Mouse (Mus musculus): ENCODE data around the gene Rab14. TPM values are rescaled to one million over a fixed set of nuclear protein-coding genes. Genes with fewer than 3 reads are reported as not detected.

Gene Rab14
- polyA plus RNA-seq, 1 experiment from 2014 or later, result 364 TPM

DNA sequence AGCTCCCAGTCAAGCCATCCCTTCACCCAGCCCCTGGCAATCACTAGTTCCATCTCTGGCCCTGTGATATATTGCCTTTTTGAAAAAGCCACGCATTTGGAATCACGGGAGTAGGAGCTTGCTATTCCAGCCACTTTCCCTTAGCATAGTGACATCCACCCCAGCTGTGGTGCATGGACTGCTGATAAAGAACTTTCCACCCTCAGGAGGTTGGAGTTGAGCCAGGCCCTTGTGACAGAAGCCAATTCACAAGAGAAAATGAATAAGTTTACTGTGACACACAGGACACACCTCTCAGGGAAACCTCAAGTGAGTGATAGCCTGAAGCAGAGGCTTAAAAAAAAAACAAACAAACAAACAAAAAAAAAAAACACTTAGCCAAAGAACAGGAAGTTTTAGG is 31.0 kb upstream of the Rab14 start:
- H3K4me3 ChIP-seq (ENCODE audit: low read depth, low read length), result no peak overlapping the region
- no peaks in the 10 kb centered on the region for H3K4me1 ChIP-seq (replicated peaks; ENCODE audit: control insufficient read depth, insufficient read depth, low read length)
- H3K27me3 ChIP-seq (replicated peaks; ENCODE audit: control insufficient read depth, insufficient read depth, low read length), result no peaks in the 10 kb centered on the region
- H3K9ac ChIP-seq (ENCODE audit: low read depth, low read length), result no peak overlapping the region
- H3K9me3 ChIP-seq (ENCODE audit: control insufficient read depth), result no peaks in the 10 kb centered on the region
- H3K27ac ChIP-seq (ENCODE audit: low read depth, low read length), result no peak overlapping the region
- ATAC-seq, result no peak
- H3K36me3 ChIP-seq (ENCODE audit: control insufficient read depth, insufficient read depth), result no peaks in the 10 kb centered on the region
- WGBS, result 21% methylated on average over 2 of the region's 2 CpGs
- H3K4me2 ChIP-seq (replicated peaks; ENCODE audit: low read depth), result no peak overlapping the region
- no peak for TF ChIP-seq CTCF (IDR thresholded peaks at IDR 0.05; ENCODE audit: low read depth)

DNA sequence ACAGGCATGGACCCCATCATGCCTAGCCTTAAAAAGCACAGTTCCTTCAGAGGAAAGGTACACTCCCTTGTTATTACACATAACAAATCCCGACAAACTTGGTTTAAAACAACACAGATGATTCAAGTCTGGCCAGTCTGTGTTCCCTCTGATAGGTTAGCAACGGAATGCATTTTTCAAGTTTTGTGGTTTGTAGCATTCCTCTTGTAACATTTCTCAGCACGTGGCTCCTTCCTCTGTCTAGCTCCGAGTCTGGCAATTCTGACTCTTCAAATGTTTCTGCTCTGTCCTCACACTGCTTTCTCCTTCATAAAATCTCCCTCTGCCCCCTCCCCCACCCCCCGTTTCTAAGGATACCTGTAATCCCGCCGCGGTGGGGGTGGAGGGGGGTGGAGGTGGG is 29.3 kb upstream of the Rab14 start:
- Histone ChIP-seq H3K4me1 (replicated peaks; ENCODE audit: control insufficient read depth, insufficient read depth, low read length) (no peaks in the 10 kb centered on the region), H3K9me3 (ENCODE audit: control insufficient read depth) (no peaks in the 10 kb centered on the region), H3K9ac (ENCODE audit: low read depth, low read length) (no peak overlapping the region), H3K4me3 (ENCODE audit: low read depth, low read length) (no peak overlapping the region), H3K36me3 (ENCODE audit: control insufficient read depth, insufficient read depth) (no peaks in the 10 kb centered on the region), H3K27ac (ENCODE audit: low read depth, low read length) (no peak overlapping the region), H3K27me3 (replicated peaks; ENCODE audit: control insufficient read depth, insufficient read depth, low read length) (no peaks in the 10 kb centered on the region), H3K4me2 (replicated peaks; ENCODE audit: low read depth) (no peak overlapping the region)
- 19% methylated on average over 8 of the region's 8 CpGs for WGBS
- no peak for TF ChIP-seq CTCF (IDR thresholded peaks at IDR 0.05; ENCODE audit: low read depth)
- ATAC-seq, result no peak

DNA sequence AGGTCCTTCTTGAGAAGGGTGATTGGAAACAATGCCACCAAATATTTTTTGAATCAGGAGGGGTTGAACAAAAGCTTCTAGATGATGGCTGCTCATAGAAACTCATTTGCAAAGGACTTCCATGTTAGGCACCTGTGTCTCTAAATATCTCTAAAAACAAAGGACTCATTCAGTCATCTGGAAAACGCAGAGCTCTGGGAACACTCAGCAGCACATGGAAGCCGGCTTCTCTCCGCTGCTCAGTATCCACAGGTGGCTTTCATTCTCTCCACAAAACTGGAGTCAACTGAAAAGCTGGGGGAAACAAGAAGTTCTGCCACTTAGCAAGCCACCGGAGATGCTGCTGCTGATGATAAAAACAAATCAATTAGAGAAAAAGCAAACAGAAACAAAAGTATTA is 27.2 kb upstream of the Rab14 start:
- no peak for ATAC-seq
- Histone ChIP-seq H3K4me1 (replicated peaks; ENCODE audit: control insufficient read depth, insufficient read depth, low read length) (no peaks in the 10 kb centered on the region), H3K4me3 (ENCODE audit: low read depth, low read length) (no peak overlapping the region), H3K4me2 (replicated peaks; ENCODE audit: low read depth) (no peak overlapping the region), H3K9ac (ENCODE audit: low read depth, low read length) (no peak overlapping the region), H3K27me3 (replicated peaks; ENCODE audit: control insufficient read depth, insufficient read depth, low read length) (no peaks in the 10 kb centered on the region), H3K9me3 (ENCODE audit: control insufficient read depth) (no peaks in the 10 kb centered on the region), H3K36me3 (ENCODE audit: control insufficient read depth, insufficient read depth) (no peaks in the 10 kb centered on the region), H3K27ac (ENCODE audit: low read depth, low read length) (no peak overlapping the region)
- 60% methylated on average over 4 of the region's 4 CpGs for WGBS
- no peak for TF ChIP-seq CTCF (IDR thresholded peaks at IDR 0.05; ENCODE audit: low read depth)

DNA sequence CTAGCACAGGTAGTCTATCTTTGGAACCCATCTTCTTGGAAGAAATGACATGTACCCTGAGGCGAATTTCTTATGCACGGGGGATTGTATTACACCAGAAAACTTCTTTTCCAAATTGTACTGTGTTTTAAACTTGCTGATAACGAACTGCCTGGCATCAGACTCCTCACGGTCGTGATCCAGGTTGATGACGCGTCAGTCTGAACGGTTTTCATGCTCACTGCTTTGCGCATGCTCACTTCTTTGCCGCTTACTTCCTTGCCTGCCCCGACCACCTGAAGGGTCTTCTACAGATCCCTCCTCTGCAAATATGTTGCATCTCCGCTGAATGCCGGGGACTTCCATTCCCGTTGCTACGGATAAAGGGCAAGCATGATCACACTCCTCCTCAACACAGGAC is 23.4 kb upstream of the Rab14 start:
- Histone ChIP-seq H3K9ac (ENCODE audit: low read depth, low read length) (no peak overlapping the region), H3K4me2 (replicated peaks; ENCODE audit: low read depth) (no peak overlapping the region), H3K4me1 (replicated peaks; ENCODE audit: control insufficient read depth, insufficient read depth, low read length) (no peaks in the 10 kb centered on the region), H3K4me3 (ENCODE audit: low read depth, low read length) (no peak overlapping the region), H3K27me3 (replicated peaks; ENCODE audit: control insufficient read depth, insufficient read depth, low read length) (no peaks in the 10 kb centered on the region), H3K36me3 (ENCODE audit: control insufficient read depth, insufficient read depth) (no peaks in the 10 kb centered on the region), H3K9me3 (ENCODE audit: control insufficient read depth) (no peaks in the 10 kb centered on the region), H3K27ac (ENCODE audit: low read depth, low read length) (no peak overlapping the region)
- WGBS, result 91% methylated on average over 15 of the region's 15 CpGs
- no peak for ATAC-seq
- no peak for TF ChIP-seq CTCF (IDR thresholded peaks at IDR 0.05; ENCODE audit: low read depth)

DNA sequence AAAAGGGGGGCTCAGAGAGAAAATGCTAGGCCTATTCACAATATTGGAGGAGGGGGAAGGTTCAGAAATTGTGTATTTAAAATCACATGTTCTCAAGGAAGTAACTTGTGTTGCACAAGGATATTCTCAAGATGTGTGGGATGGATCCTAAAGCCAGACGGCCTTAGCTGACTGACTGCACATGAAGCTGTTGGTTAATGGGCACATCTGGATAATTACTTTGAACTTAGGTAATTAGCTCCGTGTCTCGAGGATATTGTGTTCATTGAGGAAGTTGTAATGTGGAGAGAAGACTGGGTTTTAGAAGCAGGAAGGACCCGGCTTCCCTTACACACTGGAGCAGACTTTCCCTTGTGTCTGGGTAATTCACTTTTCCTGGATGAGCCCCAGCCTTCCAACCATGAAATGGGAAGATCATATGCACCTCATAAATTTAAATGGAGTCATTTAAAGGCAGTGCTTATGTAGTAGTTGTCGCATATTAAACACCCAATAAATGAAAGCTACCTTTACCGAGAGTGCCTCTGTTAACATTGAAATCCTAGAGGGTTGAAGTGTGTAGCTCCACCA is 22.0 kb upstream of the Rab14 start:
- whole genome bisulfite sequencing, result 66% methylated on average over 6 of the region's 6 CpGs

DNA sequence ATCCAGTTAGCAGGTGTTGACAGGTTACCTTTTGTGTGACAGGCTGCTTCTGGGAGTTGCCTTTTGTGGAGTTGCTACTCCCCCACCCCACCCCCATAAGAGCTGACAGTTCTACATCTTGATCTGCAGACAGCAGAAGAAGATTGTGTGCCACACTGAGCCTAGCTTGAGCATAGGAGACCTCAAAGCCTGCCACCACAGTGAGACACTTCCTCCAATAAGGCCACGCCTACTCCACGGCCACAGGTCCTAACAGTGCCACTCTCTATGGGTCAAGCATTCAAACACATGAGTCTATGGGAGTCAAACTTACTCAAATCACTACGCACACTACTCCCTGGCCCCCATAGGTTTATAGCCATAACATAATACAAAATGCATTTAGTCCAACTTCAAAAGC is 17.8 kb upstream of the Rab14 start:
- Histone ChIP-seq H3K27ac (ENCODE audit: low read depth, low read length) (no peak overlapping the region), H3K9ac (ENCODE audit: low read depth, low read length) (no peak overlapping the region), H3K4me2 (replicated peaks; ENCODE audit: low read depth) (no peak overlapping the region), H3K4me1 (replicated peaks; ENCODE audit: control insufficient read depth, insufficient read depth, low read length) (no peaks in the 10 kb centered on the region), H3K27me3 (replicated peaks; ENCODE audit: control insufficient read depth, insufficient read depth, low read length) (no peaks in the 10 kb centered on the region), H3K4me3 (ENCODE audit: low read depth, low read length) (no peak overlapping the region), H3K36me3 (ENCODE audit: control insufficient read depth, insufficient read depth) (no peaks in the 10 kb centered on the region), H3K9me3 (ENCODE audit: control insufficient read depth) (no peaks in the 10 kb centered on the region)
- WGBS, result 90% methylated on average over 3 of the region's 3 CpGs
- TF ChIP-seq CTCF (IDR thresholded peaks at IDR 0.05; ENCODE audit: low read depth), result no peak
- no peak for ATAC-seq

More for the DNA sequence above, 22.0 kb upstream of the Rab14 start:
- Histone ChIP-seq H3K4me2 (replicated peaks; ENCODE audit: low read depth) (no peak overlapping the region), H3K36me3 (ENCODE audit: control insufficient read depth, insufficient read depth) (no peaks in the 10 kb centered on the region), H3K9me3 (ENCODE audit: control insufficient read depth) (no peaks in the 10 kb centered on the region), H3K27ac (ENCODE audit: low read depth, low read length) (no peak overlapping the region), H3K4me1 (replicated peaks; ENCODE audit: control insufficient read depth, insufficient read depth, low read length) (no peaks in the 10 kb centered on the region), H3K9ac (ENCODE audit: low read depth, low read length) (no peak overlapping the region), H3K4me3 (ENCODE audit: low read depth, low read length) (no peak overlapping the region), H3K27me3 (replicated peaks; ENCODE audit: control insufficient read depth, insufficient read depth, low read length) (no peaks in the 10 kb centered on the region)
- no peak for TF ChIP-seq CTCF (IDR thresholded peaks at IDR 0.05; ENCODE audit: low read depth)
- no peak for ATAC-seq

DNA sequence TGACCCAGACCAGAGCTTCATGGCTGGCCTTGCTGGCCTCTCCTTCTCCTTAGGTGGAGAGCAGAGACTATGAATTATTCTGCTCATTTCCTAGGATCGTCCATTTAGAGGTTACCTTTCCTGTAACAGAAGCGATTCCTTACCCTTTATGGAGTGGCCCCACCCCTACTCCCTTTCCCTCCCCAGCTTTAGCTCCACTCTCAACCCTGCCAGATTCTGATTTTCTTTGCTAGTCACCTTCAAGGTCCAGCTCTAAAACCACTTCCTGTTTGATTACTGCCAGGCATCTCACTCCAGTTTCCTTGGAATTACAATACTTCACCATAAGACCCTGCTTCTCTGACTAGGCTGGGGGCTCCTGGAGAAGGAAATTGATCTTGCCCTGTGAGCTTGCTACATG is 15.8 kb upstream of the Rab14 start:
- Histone ChIP-seq H3K36me3 (ENCODE audit: control insufficient read depth, insufficient read depth) (no peaks in the 10 kb centered on the region), H3K9ac (ENCODE audit: low read depth, low read length) (no peak overlapping the region), H3K4me2 (replicated peaks; ENCODE audit: low read depth) (no peak overlapping the region), H3K27me3 (replicated peaks; ENCODE audit: control insufficient read depth, insufficient read depth, low read length) (no peaks in the 10 kb centered on the region), H3K4me1 (replicated peaks; ENCODE audit: control insufficient read depth, insufficient read depth, low read length) (no peaks in the 10 kb centered on the region), H3K27ac (ENCODE audit: low read depth, low read length) (no peak overlapping the region), H3K4me3 (ENCODE audit: low read depth, low read length) (no peak overlapping the region), H3K9me3 (ENCODE audit: control insufficient read depth) (no peaks in the 10 kb centered on the region)
- 82% methylated on average over 2 of the region's 2 CpGs for WGBS
- TF ChIP-seq CTCF (IDR thresholded peaks at IDR 0.05; ENCODE audit: low read depth), result no peak
- no peak for ATAC-seq

Measured in intestine, postnatal 0 days (tissue).